Mouse (Mus musculus): ENCODE measurements around the gene Fbxo34. TPM values are rescaled to one million over a fixed set of nuclear protein-coding genes. Genes with fewer than 3 reads are reported as not detected.

The Fbxo34 gene
- polyA plus RNA-seq, 1 experiment from 2014 or later: 32.6 TPM

DNA sequence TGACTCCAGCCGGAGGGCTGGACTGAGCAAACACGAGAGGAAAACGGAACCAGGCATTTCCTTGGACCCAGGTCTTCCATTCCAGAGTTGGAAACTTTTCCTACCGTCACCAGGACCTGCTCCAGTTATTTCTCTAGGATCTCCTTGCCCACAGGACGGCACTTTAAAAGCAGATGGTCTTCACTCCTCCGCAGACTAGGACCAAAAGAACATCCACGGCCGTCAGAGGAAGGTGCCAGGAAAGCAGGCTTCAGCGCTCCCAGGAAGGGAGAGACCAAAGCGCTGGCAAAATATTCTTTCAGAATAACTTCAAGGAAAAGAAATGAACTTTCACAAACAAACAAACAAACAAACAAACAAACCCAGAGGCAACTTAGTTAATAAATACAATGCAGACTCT, 14.2 kb downstream of the Fbxo34 start:
- Histone ChIP-seq H3K9me3 (replicated peaks; ENCODE audit: control insufficient read depth, low read length, poor library complexity, severe bottlenecking) (no peaks in the 10 kb centered on the region), H3K27ac (ENCODE audit: low read length) (no peak overlapping the region), H3K4me1 (ENCODE audit: control insufficient read depth, insufficient read depth, low read length) (no peaks in the 10 kb centered on the region), H3K4me3 (ENCODE audit: low read depth, low read length) (no peak overlapping the region), H3K36me3 (ENCODE audit: control insufficient read depth, insufficient read depth, low read length) (no peaks in the 10 kb centered on the region), H3K9ac (ENCODE audit: low read depth, low read length) (no peak overlapping the region), H3K4me2 (ENCODE audit: low read length) (no peak overlapping the region), H3K27me3 (ENCODE audit: control insufficient read depth, insufficient read depth, low read depth, low read length) (no peaks in the 10 kb centered on the region)
- WGBS: 86% methylated on average over 10 of the region's 10 CpGs
- ATAC-seq: no peak

DNA sequence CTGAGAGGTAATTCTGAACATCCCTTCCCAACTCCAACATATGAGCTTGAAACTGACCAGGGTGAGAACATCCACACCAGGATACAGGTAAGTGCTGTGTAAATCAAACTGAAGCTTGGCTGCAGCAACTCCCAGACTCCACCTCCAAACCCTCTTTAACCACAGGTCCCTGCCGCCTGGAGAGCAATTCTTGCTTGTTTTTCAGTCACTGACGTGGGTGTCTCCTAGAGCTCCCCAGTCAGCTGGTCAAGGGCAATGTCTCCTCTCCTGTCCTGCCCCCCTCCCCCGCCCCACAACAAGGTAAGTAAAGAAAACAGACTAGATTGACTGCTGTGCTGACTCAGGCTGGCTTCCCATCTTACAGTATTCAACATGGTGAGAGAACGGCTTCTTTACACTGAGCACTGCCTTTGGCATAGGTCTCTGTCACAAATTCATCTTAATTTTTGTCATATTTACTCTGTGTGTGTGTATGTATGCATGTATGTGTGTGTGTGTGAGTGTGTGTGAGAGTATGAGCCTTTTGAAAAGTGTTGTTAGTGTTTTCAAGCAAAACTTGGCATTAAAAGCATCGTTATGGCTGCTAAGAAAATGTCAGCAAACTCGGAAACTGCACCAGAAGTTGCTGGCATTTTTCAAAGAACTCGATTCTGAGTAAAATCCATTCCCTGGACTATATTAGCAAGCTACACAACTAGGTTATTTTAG, 15.4 kb downstream of the Fbxo34 start:
- WGBS: 55% methylated on average over 7 of the region's 7 CpGs
- Histone ChIP-seq H3K36me3 (ENCODE audit: control insufficient read depth, insufficient read depth, low read length) (no peaks in the 10 kb centered on the region), H3K27me3 (ENCODE audit: control insufficient read depth, insufficient read depth, low read depth, low read length) (no peaks in the 10 kb centered on the region), H3K9me3 (replicated peaks; ENCODE audit: control insufficient read depth, low read length, poor library complexity, severe bottlenecking) (no peaks in the 10 kb centered on the region), H3K4me1 (ENCODE audit: control insufficient read depth, insufficient read depth, low read length) (no peaks in the 10 kb centered on the region), H3K9ac (ENCODE audit: low read depth, low read length) (no peak overlapping the region), H3K4me3 (ENCODE audit: low read depth, low read length) (no peak overlapping the region), H3K27ac (ENCODE audit: low read length) (no peak overlapping the region), H3K4me2 (ENCODE audit: low read length) (no peak overlapping the region)
- ATAC-seq: no peak

DNA sequence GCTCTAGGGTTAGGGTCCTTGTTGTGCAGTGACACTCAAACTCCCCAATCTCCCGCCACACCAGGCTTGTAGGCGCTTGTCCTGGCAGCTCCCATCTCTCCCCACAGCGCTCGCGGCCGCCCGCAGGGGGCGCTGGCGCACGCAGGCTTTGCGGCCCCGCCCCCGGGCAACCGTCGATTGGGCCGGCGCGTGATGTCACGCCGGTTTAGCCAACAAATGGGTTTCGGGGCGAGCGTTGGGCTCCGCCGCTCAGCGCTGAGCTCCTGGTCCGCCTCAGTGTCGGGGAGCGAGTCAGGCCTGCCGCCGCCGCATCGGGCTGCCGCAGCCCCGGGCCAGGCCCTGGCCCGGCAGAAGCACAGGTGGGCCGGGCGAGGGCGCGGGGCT, 22.1 kb downstream of the Fbxo34 start:
- Histone ChIP-seq H3K4me2 (ENCODE audit: low read length) (peak overlapping the region; percentile 49), H3K4me3 (ENCODE audit: low read depth, low read length) (peak overlapping the region; percentile 69), H3K9ac (ENCODE audit: low read depth, low read length) (peak overlapping the region; percentile 86), H3K9me3 (replicated peaks; ENCODE audit: control insufficient read depth, low read length, poor library complexity, severe bottlenecking) (no peaks in the 10 kb centered on the region), H3K4me1 (ENCODE audit: control insufficient read depth, insufficient read depth, low read length) (peaks cover 12% of the 10 kb centered on the region), H3K27me3 (ENCODE audit: control insufficient read depth, insufficient read depth, low read depth, low read length) (no peaks in the 10 kb centered on the region), H3K27ac (ENCODE audit: low read length) (peak overlapping the region; percentile 90), H3K36me3 (ENCODE audit: control insufficient read depth, insufficient read depth, low read length) (no peaks in the 10 kb centered on the region)
- WGBS: under 1% methylated on average over 35 of the region's 40 CpGs
- ATAC-seq: peak; percentile 97

DNA sequence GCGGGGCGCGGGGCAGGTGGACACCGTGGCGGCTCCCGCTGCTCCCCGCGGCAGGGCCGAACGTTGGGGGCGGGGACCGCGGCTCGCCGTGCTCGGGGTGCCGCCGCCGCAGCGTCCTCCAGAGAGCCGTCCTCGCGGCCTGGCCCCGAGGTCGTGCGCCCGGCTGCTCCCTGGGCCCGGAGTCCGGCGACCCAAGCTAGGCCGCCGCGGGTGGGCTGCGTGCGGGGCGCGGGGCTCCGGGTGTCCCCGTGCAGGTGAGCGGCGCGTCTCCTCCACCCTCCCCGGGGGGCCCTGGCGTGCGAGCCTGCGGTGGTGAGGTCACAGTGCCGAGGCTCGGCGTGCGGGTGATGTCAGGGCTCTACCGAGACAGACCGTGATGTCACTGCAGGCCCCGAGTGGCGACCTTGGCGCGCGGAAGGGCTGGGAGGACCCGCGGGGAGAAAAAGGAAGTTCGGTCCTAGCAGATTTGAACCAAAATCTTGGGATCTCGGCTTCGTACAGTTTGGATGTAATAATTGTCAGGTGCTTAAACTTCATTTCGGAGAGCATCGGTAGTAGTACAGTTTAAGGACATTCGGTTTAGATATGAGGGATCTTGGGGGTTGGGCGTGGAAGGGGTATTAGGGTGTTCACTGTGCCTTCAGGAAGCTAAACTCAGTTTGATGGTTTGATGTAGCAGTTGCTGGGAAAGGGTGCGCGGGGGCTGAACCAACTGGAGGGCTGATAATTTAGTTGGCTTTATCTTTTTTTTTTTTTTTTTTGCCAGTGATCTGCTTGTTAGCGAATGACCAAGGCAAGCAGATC, 22.7 kb downstream of the Fbxo34 start:
- Histone ChIP-seq H3K4me1 (ENCODE audit: control insufficient read depth, insufficient read depth, low read length) (peaks cover 12% of the 10 kb centered on the region), H3K9ac (ENCODE audit: low read depth, low read length) (peak overlapping the region; percentile 86), H3K9me3 (replicated peaks; ENCODE audit: control insufficient read depth, low read length, poor library complexity, severe bottlenecking) (no peaks in the 10 kb centered on the region), H3K27me3 (ENCODE audit: control insufficient read depth, insufficient read depth, low read depth, low read length) (no peaks in the 10 kb centered on the region), H3K36me3 (ENCODE audit: control insufficient read depth, insufficient read depth, low read length) (no peaks in the 10 kb centered on the region), H3K4me3 (ENCODE audit: low read depth, low read length) (peak overlapping the region; percentile 69), H3K27ac (ENCODE audit: low read length) (peak overlapping the region; percentile 90), H3K4me2 (ENCODE audit: low read length) (peak overlapping the region; percentile 49)
- WGBS: 2% methylated on average over 33 of the region's 69 CpGs
- ATAC-seq: peak; percentile 2; the same call in 1 of the 2 replicates

DNA sequence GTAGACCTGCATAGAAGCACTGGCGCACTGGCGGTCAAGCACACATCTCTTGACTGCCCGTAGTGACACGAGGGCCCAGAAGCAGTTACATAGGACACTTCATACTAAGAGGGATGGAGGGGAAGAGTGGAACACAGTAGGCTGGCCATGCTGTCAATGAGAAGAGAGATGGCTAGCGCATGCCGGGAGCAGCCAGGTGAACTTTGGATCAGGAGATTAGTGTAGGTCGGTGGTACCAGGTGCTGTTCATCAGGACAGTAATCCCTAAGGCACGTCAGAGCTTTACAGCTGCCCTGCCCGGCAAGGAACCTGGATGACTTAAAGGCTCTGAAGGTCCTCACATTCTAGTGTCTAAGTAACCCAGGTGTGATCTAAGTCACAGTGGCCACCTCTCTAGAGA, 23.7 kb downstream of the Fbxo34 start:
- peak overlapping the region; percentile 69; the same call in 1 of the 2 replicates for H3K4me3 ChIP-seq (ENCODE audit: low read depth, low read length)
- no peaks in the 10 kb centered on the region for H3K9me3 ChIP-seq (replicated peaks; ENCODE audit: control insufficient read depth, low read length, poor library complexity, severe bottlenecking)
- peak overlapping the region; percentile 49 for H3K4me2 ChIP-seq (ENCODE audit: low read length)
- no peaks in the 10 kb centered on the region for H3K36me3 ChIP-seq (ENCODE audit: control insufficient read depth, insufficient read depth, low read length)
- 0 out of 2 replicates have a peak overlapping the region, but pooled peaks have one; percentile 28 for H3K9ac ChIP-seq (ENCODE audit: low read depth, low read length)
- peaks cover 12% of the 10 kb centered on the region for H3K4me1 ChIP-seq (ENCODE audit: control insufficient read depth, insufficient read depth, low read length)
- 85% methylated on average over 9 of the region's 9 CpGs for WGBS
- no peak overlapping the region for H3K27ac ChIP-seq (ENCODE audit: low read length)
- ATAC-seq: no peak
- no peaks in the 10 kb centered on the region for H3K27me3 ChIP-seq (ENCODE audit: control insufficient read depth, insufficient read depth, low read depth, low read length)

DNA sequence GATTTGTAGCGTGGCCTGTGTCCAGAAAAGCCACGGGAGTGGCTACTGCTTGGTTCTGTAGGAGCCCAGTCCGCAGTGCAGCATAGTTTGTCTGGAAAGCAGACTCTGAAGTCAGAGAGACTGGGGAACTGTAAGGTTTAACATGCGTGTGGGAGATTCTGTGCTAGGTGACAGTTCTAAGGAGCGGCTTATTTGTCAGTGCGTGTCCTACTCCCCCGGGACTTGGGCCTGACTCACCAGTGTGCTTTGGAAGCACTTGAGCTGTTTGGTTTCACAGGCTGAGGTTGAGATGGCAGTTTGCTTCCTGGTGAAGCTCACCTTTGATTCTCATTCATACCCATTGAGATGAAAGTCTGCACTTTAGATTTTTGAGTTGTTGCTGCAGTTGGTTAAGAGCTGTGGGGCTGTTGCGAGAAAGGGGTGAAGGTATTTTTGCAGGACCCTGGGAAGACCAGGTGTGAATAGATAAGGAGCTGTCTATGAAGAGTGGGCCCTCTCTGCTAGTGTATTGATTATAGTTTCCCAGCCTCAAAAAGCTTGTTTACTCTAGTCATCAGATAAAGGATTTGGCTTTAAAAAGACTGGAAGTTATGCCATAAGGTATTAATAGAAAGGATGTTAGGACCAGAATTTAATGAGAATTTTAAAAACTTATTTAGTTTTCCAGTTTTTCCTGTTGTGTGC, 24.5 kb downstream of the Fbxo34 start:
- 93% methylated on average over 8 of the region's 8 CpGs for WGBS
- Histone ChIP-seq H3K4me3 (ENCODE audit: low read depth, low read length) (no peak overlapping the region), H3K36me3 (ENCODE audit: control insufficient read depth, insufficient read depth, low read length) (no peaks in the 10 kb centered on the region), H3K9ac (ENCODE audit: low read depth, low read length) (no peak overlapping the region), H3K9me3 (replicated peaks; ENCODE audit: control insufficient read depth, low read length, poor library complexity, severe bottlenecking) (no peaks in the 10 kb centered on the region), H3K27me3 (ENCODE audit: control insufficient read depth, insufficient read depth, low read depth, low read length) (no peaks in the 10 kb centered on the region), H3K27ac (ENCODE audit: low read length) (no peak overlapping the region), H3K4me1 (ENCODE audit: control insufficient read depth, insufficient read depth, low read length) (peaks cover 12% of the 10 kb centered on the region), H3K4me2 (ENCODE audit: low read length) (no peak overlapping the region)
- ATAC-seq: no peak

DNA sequence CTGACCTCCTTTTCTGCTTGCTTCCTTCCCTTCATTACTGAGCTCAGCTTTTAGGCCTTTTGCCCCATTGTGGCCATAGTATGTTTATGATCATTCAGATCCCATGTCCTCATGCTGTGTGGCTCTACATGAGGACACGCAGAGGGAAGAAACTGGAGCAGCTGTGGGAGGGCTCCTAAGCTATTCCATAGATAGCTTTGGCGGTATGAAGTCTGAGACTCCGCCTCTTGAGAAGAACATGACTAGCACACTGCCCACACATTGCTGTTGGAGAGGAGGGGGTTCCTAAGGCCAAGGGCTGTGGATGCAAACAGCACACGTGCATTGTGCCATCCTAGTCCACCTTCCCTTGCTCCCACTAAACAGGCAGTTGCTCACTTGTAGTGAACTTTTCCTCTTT, 26.0 kb downstream of the Fbxo34 start:
- no peaks in the 10 kb centered on the region for H3K27me3 ChIP-seq (ENCODE audit: control insufficient read depth, insufficient read depth, low read depth, low read length)
- H3K9me3 ChIP-seq (replicated peaks; ENCODE audit: control insufficient read depth, low read length, poor library complexity, severe bottlenecking): no peaks in the 10 kb centered on the region
- ATAC-seq: no peak
- no peak overlapping the region for H3K27ac ChIP-seq (ENCODE audit: low read length)
- no peaks in the 10 kb centered on the region for H3K36me3 ChIP-seq (ENCODE audit: control insufficient read depth, insufficient read depth, low read length)
- no peak overlapping the region for H3K4me3 ChIP-seq (ENCODE audit: low read depth, low read length)
- H3K4me2 ChIP-seq (ENCODE audit: low read length): no peak overlapping the region
- H3K4me1 ChIP-seq (ENCODE audit: control insufficient read depth, insufficient read depth, low read length): peaks cover 12% of the 10 kb centered on the region
- 88% methylated on average over 4 of the region's 4 CpGs for WGBS
- H3K9ac ChIP-seq (ENCODE audit: low read depth, low read length): no peak overlapping the region

DNA sequence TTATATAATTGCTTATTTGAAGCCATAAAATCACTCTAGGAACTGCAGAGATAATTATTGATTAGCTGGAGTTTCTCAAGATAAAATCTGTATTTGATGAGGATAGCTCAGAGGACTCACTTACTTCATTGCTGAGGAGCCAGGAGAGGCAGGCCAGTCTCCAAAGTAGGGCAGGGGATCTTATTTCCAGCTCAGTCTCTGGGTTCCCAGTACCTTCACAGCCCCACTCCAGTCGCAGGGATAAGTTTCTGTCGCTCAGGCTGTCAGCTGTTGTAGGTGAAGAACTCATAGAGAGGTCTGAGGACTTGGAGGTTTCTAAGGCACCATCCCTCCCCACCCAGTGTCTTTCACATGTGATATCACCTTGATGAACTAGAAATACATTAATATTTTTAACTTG, 27.5 kb downstream of the Fbxo34 start:
- Histone ChIP-seq H3K4me2 (ENCODE audit: low read length) (no peak overlapping the region), H3K9ac (ENCODE audit: low read depth, low read length) (no peak overlapping the region), H3K27me3 (ENCODE audit: control insufficient read depth, insufficient read depth, low read depth, low read length) (no peaks in the 10 kb centered on the region), H3K4me1 (ENCODE audit: control insufficient read depth, insufficient read depth, low read length) (peaks cover 12% of the 10 kb centered on the region), H3K4me3 (ENCODE audit: low read depth, low read length) (no peak overlapping the region), H3K36me3 (ENCODE audit: control insufficient read depth, insufficient read depth, low read length) (no peaks in the 10 kb centered on the region), H3K27ac (ENCODE audit: low read length) (no peak overlapping the region), H3K9me3 (replicated peaks; ENCODE audit: control insufficient read depth, low read length, poor library complexity, severe bottlenecking) (no peaks in the 10 kb centered on the region)
- WGBS: 90% methylated on average over 2 of the region's 2 CpGs
- ATAC-seq: no peak

DNA sequence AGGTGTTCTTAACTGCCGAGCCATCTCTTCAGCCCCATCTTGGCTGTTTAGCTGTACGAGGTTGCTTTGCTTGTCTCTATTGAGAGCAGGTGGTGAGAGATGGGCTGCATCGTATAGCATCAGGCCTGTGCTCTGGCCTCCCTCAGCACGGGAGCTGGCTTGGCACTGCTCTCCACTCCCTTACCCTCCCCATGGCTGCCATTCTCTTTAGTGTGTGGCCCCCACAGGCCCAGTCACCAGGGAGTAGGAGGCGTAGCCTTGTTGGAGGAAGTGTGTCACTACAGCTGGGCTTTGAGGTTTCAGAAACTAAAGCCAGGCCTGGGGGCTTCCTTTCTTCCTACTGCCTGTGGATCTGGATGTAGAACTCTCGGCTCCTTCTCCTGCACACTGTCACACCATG, 32.0 kb downstream of the Fbxo34 start:
- Histone ChIP-seq H3K4me1 (ENCODE audit: control insufficient read depth, insufficient read depth, low read length) (no peaks in the 10 kb centered on the region), H3K9ac (ENCODE audit: low read depth, low read length) (no peak overlapping the region), H3K27ac (ENCODE audit: low read length) (no peak overlapping the region), H3K9me3 (replicated peaks; ENCODE audit: control insufficient read depth, low read length, poor library complexity, severe bottlenecking) (no peaks in the 10 kb centered on the region), H3K4me2 (ENCODE audit: low read length) (no peak overlapping the region), H3K27me3 (ENCODE audit: control insufficient read depth, insufficient read depth, low read depth, low read length) (no peaks in the 10 kb centered on the region), H3K4me3 (ENCODE audit: low read depth, low read length) (no peak overlapping the region), H3K36me3 (ENCODE audit: control insufficient read depth, insufficient read depth, low read length) (no peaks in the 10 kb centered on the region)
- ATAC-seq: no peak
- 92% methylated on average over 6 of the region's 6 CpGs for WGBS
